Mouse (Mus musculus) intestine, embryonic 16.5 days (tissue): ENCODE measurements around the gene H2al2c. TPM values are rescaled to one million over a fixed set of nuclear protein-coding genes. Genes with fewer than 3 reads are reported as not detected.
"Not testable (repeated sequence)": the region's sequence is repeated elsewhere in the genome, so short reads cannot be mapped to it uniquely, and the experiment has no call there.

ENCODE experiments used
- ATAC-seq: fragments of 200-750 bp; cut with Nextera tagmentation; 2 replicates; pipeline ENCODE4 v1.8.0; 2017; ENCODE audit warnings: moderate TSS enrichment, moderate library complexity
- H3K27ac ChIP-seq: fragments of 300-500 bp; sonication (generic); 2 replicates; pipeline ENCODE4 v1.5.1; 2014; ENCODE audit warnings: mild to moderate bottlenecking, low read length
- H3K27me3 ChIP-seq: fragments of 300-500 bp; sonication (generic); replicated peaks from 2 replicates; pipeline ENCODE4 v1.6.1; 2014; ENCODE audit warnings: low read length, control low read depth, mixed read lengths; ENCODE audit not compliant: control insufficient read depth, insufficient read depth
- H3K36me3 ChIP-seq: fragments of 300-500 bp; sonication (generic); 2 replicates; pipeline ENCODE4 v1.6.1; 2014; ENCODE audit warnings: low read length, control low read depth; ENCODE audit not compliant: control insufficient read depth, insufficient read depth
- H3K4me1 ChIP-seq: fragments of 300-500 bp; sonication (generic); 2 replicates; pipeline ENCODE4 v1.6.1; 2014; ENCODE audit warnings: low read length, control low read depth, mixed read lengths; ENCODE audit not compliant: control insufficient read depth, insufficient read depth
- H3K4me2 ChIP-seq: fragments of 300-500 bp; sonication (generic); 2 replicates; pipeline ENCODE4 v1.6.1; 2014; ENCODE audit warnings: low read depth, low read length, control low read depth
- H3K4me3 ChIP-seq: fragments of 300-500 bp; sonication (generic); 2 replicates; pipeline ENCODE4 v1.5.1; 2014; ENCODE audit warnings: mild to moderate bottlenecking, low read length
- H3K9ac ChIP-seq: fragments of 300-500 bp; sonication (generic); 2 replicates; pipeline ENCODE4 v1.6.1; 2014; ENCODE audit warnings: low read depth, low read length
- H3K9me3 ChIP-seq: fragments of 300-500 bp; sonication (generic); 2 replicates; pipeline ENCODE4 v1.6.1; 2016; ENCODE audit warnings: low read length, control low read depth; ENCODE audit not compliant: control insufficient read depth
- WGBS: fragments of 180-500 bp; shearing (Covaris S2); extraction: QIAGEN DNeasy Blood & Tissue Kit; methylation state at CpG from one replicate; pipeline ENCODE4 v1.1.7; 2014; 5-methylcytosine and 5-hydroxymethylcytosine counted together
- polyA plus RNA-seq: library from polyadenylated mRNA; unstranded; fragments of >200 nt; fragmentation: Nextera tagmentation; extraction: Ambion mirVana; gene quantifications from 2 replicates; pipeline ENCODE4 v1.2.1, GENCODE M21; 2015

Gene H2al2c
- not detected in 2 replicates for polyA plus RNA-seq

DNA sequence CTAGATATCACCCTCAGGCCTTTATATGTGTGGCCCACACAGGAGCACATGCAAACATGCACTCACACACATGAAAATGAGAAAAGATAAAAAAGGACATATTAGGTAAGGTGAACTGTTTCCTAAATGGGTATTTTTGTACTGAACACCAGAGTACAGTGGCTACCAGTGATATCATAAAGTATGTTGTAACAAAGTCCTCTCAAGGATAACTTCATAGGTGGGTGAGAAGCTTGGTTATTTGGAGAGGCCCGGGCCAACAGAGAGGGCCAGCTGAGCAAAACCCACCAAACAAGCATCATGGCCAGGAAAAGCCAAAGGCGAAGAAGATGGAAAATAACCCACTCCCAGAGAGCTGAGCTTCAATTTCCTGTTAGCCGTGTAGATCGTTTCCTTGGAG lies at the start of gene H2al2c:
TSS of gene H2al2c (plus strand) at position 301 of the 400 bp plus-strand sequence.
- ATAC-seq, H3K4me2 ChIP-seq, H3K36me3 ChIP-seq, H3K27me3 ChIP-seq, H3K27ac ChIP-seq, H3K4me3 ChIP-seq, H3K9me3 ChIP-seq, H3K4me1 ChIP-seq, H3K9ac ChIP-seq: not testable (repeated sequence)
- WGBS: no CpG with 5 or more reads among the region's 4 CpGs

Other genes with a start within 250 kb of the H2al2c start
- gene Sry, start 64.6 kb downstream of the H2al2c start, polyA plus RNA-seq: not detected in 2 replicates
- gene H2al2b, start 121.6 kb downstream of the H2al2c start, polyA plus RNA-seq: not detected in 2 replicates
- not detected in 2 replicates for gene Gm4064, start 197.1 kb downstream of the H2al2c start, polyA plus RNA-seq
- gene Rbmy, start 231.6 kb downstream of the H2al2c start, polyA plus RNA-seq: not detected in 2 replicates
- not detected in 2 replicates for gene Gm10256, start 231.6 kb downstream of the H2al2c start, polyA plus RNA-seq